Mouse (Mus musculus) retina, embryonic 14.5 days (tissue): ENCODE measurements at regions not wholly inside any gene's neighbourhood (a gene's known extent, or its start where the extent isn't known, plus 50 kb on each side); places are given as distances from the start of the nearest gene placed in this dataset.
"Not testable (repeated sequence)": the region's sequence is repeated elsewhere in the genome, so short reads cannot be mapped to it uniquely, and the experiment has no call there.

ENCODE experiments used
- DNase-seq: peaks from one replicate; pipeline ENCODE4 v3.0.0-alpha.2; 2015; ENCODE audit warnings: low spot score

GRCm38 (mm10) chr13:7967886-7968285, 234.8 kb upstream of the Adarb2 start:
- no peak for DNase-seq

DNA sequence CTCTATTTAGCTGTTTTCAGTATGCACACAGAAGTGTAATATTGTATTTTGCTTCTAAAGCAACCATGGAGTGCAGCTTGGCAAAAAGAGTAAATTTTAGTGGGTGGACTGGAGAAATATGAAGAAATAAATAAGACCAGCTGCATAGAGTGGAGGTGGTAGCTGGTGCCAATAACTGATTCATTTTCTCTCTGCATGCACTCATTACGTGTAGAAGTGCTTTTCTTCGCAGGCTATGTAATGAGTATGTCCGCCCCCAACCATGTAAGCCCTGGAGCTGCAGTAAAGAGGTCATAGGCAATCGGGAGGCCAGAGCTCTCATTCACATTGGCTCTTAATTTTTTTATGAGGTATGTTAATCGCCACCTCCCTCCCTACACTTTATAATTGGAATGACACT, 208.5 kb upstream of the Adarb2 start:
- DNase-seq, result no peak

DNA sequence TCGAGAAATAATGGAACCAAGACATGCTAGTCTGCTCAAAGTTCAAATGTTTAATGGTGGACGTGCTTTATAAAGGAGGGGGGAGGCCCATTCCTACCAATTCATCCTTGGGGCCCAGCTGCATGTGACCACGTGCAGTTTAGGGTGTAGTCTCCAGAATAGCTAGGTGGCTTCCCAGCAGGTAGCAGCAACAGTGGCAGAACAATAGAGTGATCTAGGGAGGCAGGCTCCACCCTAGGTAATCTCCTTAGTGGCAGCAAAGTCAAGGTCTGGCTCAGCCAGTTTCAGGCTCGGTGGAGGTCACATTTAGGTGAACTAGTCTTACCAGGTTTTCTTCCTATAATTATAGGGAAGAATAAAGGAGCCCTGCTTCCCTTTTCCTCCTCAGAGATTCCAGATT, 172.6 kb upstream of the Adarb2 start:
- DNase-seq, result not testable (repeated sequence)

DNA sequence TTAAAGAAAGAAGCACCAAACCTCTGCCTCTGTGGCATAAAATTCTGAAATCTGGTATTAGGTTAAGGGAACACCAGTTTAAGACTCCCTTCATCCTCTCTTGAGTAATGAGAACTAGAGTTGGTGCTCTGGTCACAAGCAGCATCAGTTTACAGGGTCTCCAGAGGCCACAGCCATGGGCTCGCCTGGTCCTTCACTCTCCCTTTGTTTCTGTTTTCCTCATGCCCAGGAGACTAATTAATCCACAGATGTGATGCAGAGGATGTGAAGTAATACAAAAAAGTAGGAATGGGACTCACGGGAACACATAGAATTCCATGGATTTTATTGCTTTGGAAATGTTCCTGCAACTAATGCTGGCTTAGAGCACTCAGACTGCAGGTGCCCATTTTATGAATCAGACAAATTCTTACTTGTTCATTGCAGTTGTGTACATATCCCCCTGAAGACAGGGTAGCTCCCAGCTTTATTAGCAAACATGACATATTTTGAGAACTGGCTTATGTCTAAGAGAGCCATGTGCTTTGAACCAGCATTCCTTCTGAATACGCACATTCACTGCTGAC, 151.7 kb upstream of the Adarb2 start:
- no peak for DNase-seq

- no peak for DNase-seq
Observed at GRCm38 (mm10) chr13:8056122-8056818, 146.4 kb upstream of the Adarb2 start.

- no peak for DNase-seq
Observed at GRCm38 (mm10) chr13:8087154-8087553, 115.5 kb upstream of the Adarb2 start.

DNA sequence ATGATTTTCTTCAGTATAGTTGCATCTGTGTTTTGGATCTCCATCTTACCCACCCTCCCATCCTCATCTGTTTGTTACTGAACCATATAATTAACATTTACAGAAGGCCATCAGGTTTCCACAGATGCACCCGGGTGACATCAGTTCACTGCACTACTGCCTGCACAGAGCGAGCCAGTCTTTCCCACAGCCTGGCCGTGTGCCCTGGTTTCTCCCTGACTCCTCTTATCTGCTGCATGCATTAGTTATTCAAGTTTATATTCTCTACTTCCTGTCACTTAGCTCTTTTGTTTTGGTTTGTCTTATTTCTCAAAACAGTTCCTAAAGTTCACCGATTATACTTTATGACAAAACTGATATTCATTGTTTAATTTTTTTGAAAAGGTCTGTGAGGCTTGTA, 113.1 kb upstream of the Adarb2 start:
- no peak for DNase-seq

DNA sequence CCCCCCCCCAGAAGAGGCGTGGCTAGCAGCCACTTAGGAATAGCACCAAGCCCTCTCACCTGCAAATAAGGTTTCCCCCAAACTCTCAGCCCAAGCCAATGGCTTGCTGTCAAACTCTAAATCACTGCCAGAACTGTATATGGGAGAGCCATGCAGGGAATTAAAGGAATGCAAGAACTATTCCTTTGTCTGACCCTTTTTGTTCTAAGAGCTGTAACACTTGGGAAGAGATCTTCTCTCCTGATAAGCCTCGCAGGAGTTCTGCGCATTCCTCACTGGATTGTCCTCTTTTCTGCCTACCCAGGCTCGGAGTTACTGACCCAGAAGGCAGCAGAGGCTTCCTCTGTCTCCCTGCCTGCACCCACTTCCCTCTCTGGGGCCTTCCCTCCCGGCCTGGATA, 94.0 kb upstream of the Adarb2 start:
- no peak for DNase-seq

GRCm38 (mm10) chr13:8112953-8113352, 89.7 kb upstream of the Adarb2 start:
- DNase-seq, result no peak

- DNase-seq, result no peak
Observed at GRCm38 (mm10) chr13:8119013-8119412, 83.7 kb upstream of the Adarb2 start.

- no peak for DNase-seq
Observed at GRCm38 (mm10) chr13:8119986-8120385, 82.7 kb upstream of the Adarb2 start.

GRCm38 (mm10) chr13:8134764-8135163, 67.9 kb upstream of the Adarb2 start:
- no peak for DNase-seq

GRCm38 (mm10) chr13:8139396-8139795, 63.3 kb upstream of the Adarb2 start:
- DNase-seq, result no peak

DNA sequence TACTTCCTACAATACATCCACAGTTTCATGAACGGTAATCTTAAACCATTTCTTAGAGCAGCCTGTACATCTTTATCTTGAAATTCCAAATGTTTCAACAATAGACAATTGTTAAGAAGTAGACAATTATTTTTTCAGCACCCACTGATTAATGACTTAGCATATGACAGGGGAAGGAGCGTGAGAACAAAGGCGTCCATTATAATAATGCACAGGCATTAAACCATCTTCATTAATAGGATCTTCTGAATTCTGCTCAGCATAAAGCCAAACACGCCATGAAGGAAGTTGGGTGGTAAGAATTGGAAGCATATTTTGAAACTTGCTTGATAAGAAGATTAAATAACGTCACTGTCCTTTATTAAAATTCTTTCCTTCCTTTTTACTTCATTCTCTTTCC, 50.5 kb upstream of the Adarb2 start:
- DNase-seq, result peak; percentile 47
